Mouse (Mus musculus): ENCODE results near the gene Slc2a13. TPM values are rescaled to one million over a fixed set of nuclear protein-coding genes. Genes with fewer than 3 reads are reported as not detected.

Gene Slc2a13
- 1.9 and 2.1 TPM in 2 replicates for polyA plus RNA-seq (2015; fragmentation: Nextera tagmentation; extraction: Ambion mirVana)

GRCm38 (mm10) chr15:91573111-91573538, at the start of gene Slc2a13:
Gene Slc2a13, minus strand, starts transcription at chr15:91573261.
- DNase-seq (ENCODE audit: low spot score) = peak; percentile 42

GRCm38 (mm10) chr15:91616016-91616415, 43.0 kb upstream of the Slc2a13 start:
- no peak for DNase-seq (ENCODE audit: low spot score)

- DNase-seq (ENCODE audit: low spot score) = no peak
Measured at GRCm38 (mm10) chr15:91615532-91615931, 42.5 kb upstream of the Slc2a13 start.

DNA sequence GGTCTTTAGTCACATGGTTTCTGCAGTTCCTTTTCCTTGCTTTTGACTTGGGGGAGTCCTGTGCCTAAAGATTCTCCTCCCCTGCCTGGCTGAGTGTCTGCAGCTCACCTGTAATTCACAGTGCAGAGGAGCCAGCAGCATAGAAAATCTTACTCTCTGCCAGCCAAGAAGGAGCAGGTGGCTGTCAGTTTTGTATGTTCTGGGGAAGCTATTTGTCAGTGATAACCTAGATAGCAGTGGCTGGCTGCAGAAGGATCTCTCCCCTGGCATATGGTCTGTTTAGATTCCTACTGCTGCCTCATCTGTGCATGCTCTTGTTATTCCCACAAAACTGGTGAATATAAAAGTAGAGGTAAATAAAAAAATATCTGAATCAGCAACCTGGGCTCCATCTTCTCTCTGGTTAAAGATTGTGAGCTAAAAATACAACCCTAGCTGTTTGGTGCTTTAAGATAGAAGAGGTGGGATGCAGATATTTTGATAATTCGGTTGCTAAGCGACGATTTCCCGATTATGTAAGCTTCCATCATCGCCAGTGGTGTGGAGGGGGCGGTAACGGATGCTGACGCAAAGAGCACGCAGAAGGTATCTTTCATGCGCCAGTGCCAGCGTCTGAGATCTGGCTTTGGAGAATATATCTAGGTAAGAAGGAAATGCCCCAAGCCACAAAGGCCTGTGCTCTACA, 41.1 kb upstream of the Slc2a13 start:
- DNase-seq (ENCODE audit: low spot score) = no peak

DNA sequence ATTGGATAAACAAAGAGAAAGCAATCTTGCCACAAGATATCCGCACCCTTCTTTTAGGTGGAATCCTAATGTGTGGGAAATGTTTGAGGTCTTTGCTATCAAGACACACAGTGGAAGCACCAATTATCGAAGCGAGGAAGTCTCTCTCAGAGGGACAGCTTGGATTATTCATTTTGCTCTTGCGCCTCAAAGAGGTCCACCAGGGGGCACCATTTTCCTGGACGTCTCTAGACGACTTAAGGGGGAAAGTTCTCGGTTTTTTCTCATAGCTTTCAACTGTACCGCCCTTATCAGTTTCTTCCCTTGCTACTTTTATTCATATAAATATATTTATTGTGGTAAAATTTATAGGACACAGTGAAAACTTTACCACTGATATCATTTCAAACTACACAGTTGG, 36.7 kb upstream of the Slc2a13 start:
- peak; percentile 50 for DNase-seq (ENCODE audit: low spot score)

GRCm38 (mm10) chr15:91608811-91609210, 35.8 kb upstream of the Slc2a13 start:
- DNase-seq (ENCODE audit: low spot score) = no peak

- DNase-seq (ENCODE audit: low spot score) = no peak
Measured at GRCm38 (mm10) chr15:91601197-91601596, 28.1 kb upstream of the Slc2a13 start.

- no peak for DNase-seq (ENCODE audit: low spot score)
Measured at GRCm38 (mm10) chr15:91597290-91597689, 24.2 kb upstream of the Slc2a13 start.

- peak; percentile 34 for DNase-seq (ENCODE audit: low spot score)
Measured at GRCm38 (mm10) chr15:91574492-91574891, 1.4 kb upstream of the Slc2a13 start.

GRCm38 (mm10) chr15:91572421-91573069, 516 bp downstream of the Slc2a13 start:
- DNase-seq (ENCODE audit: low spot score) = peak; percentile 23

DNA sequence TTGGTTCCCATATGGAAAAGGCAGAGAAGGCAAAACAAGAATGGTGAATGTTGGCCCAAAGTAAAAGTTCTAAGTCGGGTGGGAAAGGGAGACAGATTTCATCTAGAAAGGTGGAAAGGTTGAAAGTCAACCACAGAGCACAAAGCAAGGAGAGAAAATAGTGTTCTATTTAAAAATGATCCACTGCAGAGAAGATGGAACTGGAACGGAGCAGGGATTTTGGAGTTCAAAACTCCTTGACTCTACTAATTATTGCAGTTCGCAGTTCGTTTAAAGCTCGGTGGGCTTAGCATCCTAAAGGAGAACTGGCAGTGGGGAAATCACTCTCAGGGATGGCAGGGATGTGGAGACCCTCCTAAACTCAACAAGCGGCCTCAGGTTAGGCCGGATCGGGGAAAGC, 1.1 kb downstream of the Slc2a13 start:
- DNase-seq (ENCODE audit: low spot score) = no peak

DNA sequence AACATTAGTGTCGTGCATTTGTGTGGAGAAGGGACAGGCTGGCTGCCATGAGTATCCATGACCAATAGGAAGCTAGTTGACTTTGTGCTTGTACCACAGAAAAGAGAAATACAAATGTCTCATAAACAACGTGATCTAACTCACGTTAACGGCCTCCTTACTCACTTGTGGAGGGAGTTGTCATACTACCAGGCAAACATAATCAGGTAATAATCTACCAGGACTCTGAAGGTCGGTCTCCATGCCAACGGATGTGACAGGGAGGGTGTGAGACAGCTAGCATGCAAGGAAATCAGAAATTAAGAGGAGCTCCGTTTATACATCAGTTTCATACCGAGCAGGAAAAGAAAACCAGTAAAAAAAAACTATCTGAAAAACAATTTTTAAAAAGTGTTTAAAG, 6.3 kb downstream of the Slc2a13 start:
- DNase-seq (ENCODE audit: low spot score) = no peak

- no peak for DNase-seq (ENCODE audit: low spot score)
Measured at GRCm38 (mm10) chr15:91565025-91565605, 7.9 kb downstream of the Slc2a13 start.

- no peak for DNase-seq (ENCODE audit: low spot score)
Measured at GRCm38 (mm10) chr15:91561728-91562127, 11.3 kb downstream of the Slc2a13 start.

DNA sequence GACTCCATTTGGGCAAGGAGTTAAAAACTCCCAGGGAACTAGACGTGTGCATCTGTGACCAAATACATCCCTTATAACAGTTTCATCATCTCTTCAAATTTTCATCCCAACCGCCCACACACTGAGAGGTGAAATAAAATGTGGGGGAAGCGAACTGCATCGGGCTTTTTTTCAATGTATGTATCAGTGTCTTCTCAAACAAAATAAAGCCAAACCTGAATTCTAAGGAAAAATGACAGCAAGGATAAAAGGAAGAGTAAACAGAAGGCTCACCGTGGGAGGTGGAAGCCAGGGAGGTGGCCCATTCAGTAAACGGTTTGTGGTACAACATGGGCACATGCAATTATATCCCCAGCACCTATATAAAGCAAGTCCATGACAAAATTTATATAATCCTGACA, 17.7 kb downstream of the Slc2a13 start:
- DNase-seq (ENCODE audit: low spot score) = no peak

DNA sequence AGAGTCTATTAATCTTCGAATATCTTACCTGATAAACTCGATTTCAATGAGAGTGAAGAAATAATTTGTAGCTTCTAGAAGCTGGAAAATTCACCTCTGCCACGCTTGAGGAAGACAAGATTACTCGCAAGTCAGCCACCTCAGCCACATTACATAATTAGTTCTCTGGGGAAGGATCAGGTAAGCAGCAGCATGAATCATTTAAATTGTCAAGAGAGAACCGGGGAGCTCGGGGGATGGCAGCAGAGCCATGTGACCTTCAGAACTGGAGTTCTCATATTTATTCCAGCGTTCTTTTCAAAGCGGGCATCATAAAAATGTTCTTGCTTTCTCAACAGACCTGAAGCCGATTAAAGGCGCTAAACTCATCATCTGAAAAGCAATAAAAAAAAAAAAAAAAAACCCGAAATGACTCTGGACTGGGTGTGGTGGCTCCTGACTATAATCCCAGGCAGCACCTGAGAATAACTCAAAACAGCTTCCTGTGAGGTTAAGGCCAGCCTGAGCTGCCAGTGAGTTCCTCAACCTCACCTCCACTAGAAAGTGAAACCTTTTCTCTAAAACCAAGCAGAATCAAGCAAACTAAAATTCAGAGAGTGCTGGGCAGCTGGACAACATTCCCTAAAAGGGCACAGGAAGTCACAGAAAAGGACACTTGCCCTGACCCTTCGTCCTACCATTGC, 24.3 kb downstream of the Slc2a13 start:
- DNase-seq (ENCODE audit: low spot score) = no peak

GRCm38 (mm10) chr15:91544586-91544985, 28.5 kb downstream of the Slc2a13 start:
- no peak for DNase-seq (ENCODE audit: low spot score)

DNA sequence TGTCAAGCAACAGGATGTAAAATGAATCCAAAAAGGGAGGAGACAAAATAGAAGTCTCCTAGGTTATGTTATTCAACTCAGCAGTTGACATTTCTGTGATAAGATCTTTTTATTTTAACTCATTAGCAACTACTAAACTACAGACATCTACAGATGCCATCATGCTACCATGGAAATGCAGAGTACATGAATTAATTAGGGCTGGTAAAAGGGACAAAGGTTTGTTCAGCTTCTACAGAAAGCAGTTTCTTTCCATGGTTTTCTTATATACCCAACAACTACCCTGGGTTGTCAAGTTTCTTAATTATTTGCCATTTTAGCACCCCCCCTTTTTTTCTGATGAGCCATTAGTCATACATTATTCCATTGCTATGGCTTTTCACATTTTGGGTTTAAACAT, 34.6 kb downstream of the Slc2a13 start:
- DNase-seq (ENCODE audit: low spot score) = no peak

GRCm38 (mm10) chr15:91526876-91527275, 46.2 kb downstream of the Slc2a13 start:
- DNase-seq (ENCODE audit: low spot score) = no peak

DNA sequence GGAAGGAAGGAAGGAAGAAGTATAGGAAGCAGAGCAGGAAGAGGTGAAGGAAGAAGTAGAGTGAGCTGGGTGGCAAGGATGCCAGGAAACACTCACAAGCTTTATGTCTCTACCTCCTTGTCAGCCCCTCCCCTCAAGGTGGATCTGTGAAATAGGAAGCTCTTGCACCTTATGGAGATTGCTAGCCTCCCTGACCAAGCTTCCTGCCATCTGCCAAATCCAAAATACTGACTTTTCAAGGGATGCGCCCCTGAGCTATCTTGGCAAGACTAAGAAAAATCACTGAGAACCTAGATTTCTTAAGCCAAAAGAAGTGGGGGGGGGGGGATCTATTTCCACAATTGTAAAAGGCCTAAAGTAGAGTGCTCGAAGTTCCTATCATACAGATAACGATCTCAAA, 46.9 kb downstream of the Slc2a13 start:
- DNase-seq (ENCODE audit: low spot score) = no peak

DNA sequence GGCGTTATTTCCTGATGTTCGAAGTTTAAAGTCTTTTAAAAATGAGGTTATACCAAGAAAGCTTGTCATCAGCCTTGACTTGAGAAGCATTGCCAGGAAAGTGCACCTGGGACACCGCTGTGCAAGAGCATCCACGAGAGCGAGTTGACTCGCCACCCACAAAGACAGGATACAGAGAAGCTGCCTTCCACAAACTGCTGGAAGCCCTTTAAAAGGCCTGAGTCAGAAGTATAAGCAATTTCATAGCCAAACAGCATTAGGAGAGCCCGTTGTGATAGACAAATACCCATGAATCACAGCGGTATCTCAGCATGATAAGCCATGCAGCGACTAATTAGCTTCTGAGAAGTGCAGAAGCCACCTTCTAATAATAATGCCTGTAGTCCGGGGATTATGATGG, 48.6 kb downstream of the Slc2a13 start:
- no peak for DNase-seq (ENCODE audit: low spot score)

DNA sequence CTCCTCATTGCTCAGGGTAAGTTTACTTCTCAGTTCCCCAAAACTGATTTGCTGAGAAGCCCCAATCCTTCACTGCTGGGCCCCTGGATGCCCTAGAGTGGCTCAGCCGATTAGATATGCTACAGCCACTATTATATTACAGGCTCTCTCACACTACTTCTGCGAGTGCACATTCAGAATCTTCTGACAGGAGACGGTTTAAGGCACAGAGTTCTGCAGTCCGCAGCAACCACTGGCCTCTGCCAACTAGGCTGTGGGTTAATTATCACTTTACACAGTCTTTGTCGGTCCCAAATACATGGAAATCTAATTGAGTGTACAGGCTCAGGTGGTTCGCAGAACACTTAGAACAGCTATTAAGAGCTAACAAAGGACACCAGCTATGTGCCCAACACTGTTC, 69.8 kb downstream of the Slc2a13 start:
- DNase-seq (ENCODE audit: low spot score) = no peak

All from thymus, postnatal 0 days (tissue).